Mouse (Mus musculus) heart, postnatal 10 days (tissue): ENCODE data around the gene Slc2a5. TPM values are rescaled to one million over a fixed set of nuclear protein-coding genes. Genes with fewer than 3 reads are reported as not detected.

ENCODE experiments used
- DNase-seq, 2 experiments: peaks; one replicate each; pipeline ENCODE4 v3.0.0; 2021
- intact Hi-C: fragments of 180-260 bp; cut with DNase I; formaldehyde crosslinking; loops from one replicate; pipeline ENCODE4 v1.15.1; 2025
- total RNA-seq, 2 experiments: library from RNA; stranded (reverse); gene quantifications; 2 replicates each; pipeline ENCODE4 v1.2.3; 2021

Slc2a5 gene
- total RNA-seq, 2 experiments from 2014 or later: 0.25 TPM; not detected in 1

DNA sequence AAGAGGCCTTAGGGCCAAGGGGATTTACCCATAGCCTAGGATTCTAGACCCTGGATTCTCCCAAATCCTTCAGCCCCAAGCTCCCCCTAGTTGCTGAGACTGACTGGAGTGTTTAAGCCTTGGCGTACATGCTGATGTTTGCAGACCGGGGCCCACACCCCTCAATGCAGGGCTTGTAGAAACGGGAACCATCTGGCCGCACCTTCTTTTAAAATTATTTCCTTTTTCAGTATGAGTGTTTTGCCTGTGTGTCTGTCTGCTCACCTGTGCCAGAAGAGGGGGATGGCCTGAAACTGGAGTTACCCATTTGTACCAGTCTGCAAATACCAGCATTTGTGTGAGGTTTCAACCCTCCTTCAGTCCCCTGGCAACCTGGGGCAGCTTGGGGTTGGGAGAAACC is 21.2 kb upstream of the Slc2a5 start:
- intact Hi-C loops: loop anchor here (5.0 kb wide), 1 partner anchor 291 kb away; no protein-coding TSS in a partner anchor
- no peak for DNase-seq

- intact Hi-C loops: loop anchor here (1.0 to 5.0 kb wide), 2 partner anchors 64 to 292 kb away; no protein-coding TSS in a partner anchor
- peak; percentile 83 to 90 for DNase-seq
Measured at GRCm38 (mm10) chr4:150098880-150099279, 20.2 kb upstream of the Slc2a5 start.

DNA sequence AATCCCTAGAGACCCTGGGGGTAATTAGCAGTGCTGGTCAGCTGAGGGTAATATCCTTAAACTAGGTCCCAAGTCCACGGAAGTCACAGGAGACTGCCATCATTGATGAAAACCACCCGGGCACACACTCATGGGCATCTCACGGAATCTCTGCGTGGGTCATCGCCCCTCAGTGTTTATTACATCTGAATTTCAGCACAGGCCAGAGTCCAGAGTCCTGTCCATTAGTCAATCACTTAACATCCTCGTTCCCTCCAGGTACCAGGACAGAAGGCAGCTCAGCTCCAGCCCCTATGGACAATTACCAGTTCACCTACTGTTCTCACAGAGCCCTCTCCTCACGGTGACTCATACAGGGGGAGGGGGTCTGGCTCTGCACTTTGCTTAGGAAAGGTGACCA is 16.3 kb upstream of the Slc2a5 start:
- no peak for DNase-seq
- intact Hi-C loops: no loop called here

GRCm38 (mm10) chr4:150105671-150106070 is 13.4 kb upstream of the Slc2a5 start:
- no peak for DNase-seq
- intact Hi-C loops: no loop called here

- intact Hi-C loops: no loop called here
- no peak for DNase-seq
Measured at GRCm38 (mm10) chr4:150106637-150107036, 12.4 kb upstream of the Slc2a5 start.

GRCm38 (mm10) chr4:150109636-150110035 is 9.4 kb upstream of the Slc2a5 start:
- intact Hi-C loops: no loop called here
- no peak for DNase-seq

- intact Hi-C loops: no loop called here
- DNase-seq: no peak
Measured at GRCm38 (mm10) chr4:150110373-150110772, 8.7 kb upstream of the Slc2a5 start.

DNA sequence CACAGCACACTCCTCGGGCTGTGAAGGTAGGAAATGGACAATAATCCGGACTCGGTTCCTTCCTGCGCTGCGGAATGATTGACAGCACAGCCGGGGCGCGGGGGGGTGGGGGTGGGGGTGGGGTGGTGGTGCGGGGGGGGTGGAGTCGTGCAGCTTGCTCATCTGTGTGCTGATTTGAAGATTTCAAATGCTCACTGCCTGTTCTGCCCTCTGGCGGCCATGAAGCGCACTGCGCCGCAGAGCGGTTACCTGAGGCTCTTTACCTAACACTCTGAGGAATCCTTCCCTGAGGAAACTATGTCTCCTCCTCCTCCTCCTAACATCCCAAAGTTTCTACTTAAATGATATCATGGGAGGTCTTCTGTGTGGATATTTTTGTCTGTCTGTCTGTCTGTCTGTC is 6.2 kb upstream of the Slc2a5 start:
- DNase-seq: peak; percentile 58 to 73
- intact Hi-C loops: no loop called here

GRCm38 (mm10) chr4:150114505-150115061 is 4.5 kb upstream of the Slc2a5 start:
- intact Hi-C loops: no loop called here
- no peak for DNase-seq

- intact Hi-C loops: no loop called here
- no peak for DNase-seq
Measured at GRCm38 (mm10) chr4:150117311-150117710, 1.8 kb upstream of the Slc2a5 start.

- no peak for DNase-seq
- intact Hi-C loops: no loop called here
Measured at GRCm38 (mm10) chr4:150118163-150118562, 920 bp upstream of the Slc2a5 start.

DNA sequence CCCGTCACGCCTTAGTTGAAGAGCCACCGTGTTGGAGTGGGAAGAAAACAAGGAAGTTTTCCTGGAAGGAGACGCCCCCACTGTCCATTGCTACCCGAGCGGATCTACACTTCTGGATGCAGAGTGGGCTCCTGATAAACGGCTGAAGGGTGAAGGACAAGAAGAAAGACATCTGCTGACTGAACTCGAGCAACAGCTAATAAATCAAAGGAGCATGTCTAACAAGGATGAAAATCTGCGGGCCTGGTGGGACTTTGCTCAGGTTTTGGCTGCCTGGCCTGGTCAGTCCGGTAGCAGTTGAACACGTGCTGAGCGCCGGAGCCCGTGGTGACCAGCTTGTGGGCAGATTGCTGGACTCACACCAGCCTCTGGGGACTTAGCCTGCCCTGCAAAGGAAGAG is 557 bp downstream of the Slc2a5 start:
- intact Hi-C loops: no loop called here
- no peak for DNase-seq

- intact Hi-C loops: no loop called here
- DNase-seq: no peak
Measured at GRCm38 (mm10) chr4:150120173-150120833, 1.2 kb downstream of the Slc2a5 start.

DNA sequence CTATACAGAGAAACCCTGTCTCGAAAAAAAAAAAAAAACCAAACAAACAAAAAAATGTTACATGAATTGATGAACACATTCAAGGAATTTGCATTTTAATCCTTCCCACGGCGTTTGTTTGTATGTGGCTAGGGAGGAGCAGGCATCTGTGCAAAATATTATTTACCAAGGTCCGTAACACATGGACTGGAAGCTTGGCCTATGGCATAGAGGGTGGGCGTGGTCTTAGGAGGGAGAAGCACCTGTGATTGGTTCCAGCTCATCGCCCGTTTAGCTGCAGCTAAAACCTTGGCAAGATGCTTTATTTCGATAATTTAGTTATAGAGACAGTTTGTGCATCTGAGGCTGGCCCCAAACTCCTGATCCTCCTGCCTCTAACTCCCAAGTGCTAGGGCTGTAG is 2.3 kb downstream of the Slc2a5 start:
- no peak for DNase-seq
- intact Hi-C loops: no loop called here

DNA sequence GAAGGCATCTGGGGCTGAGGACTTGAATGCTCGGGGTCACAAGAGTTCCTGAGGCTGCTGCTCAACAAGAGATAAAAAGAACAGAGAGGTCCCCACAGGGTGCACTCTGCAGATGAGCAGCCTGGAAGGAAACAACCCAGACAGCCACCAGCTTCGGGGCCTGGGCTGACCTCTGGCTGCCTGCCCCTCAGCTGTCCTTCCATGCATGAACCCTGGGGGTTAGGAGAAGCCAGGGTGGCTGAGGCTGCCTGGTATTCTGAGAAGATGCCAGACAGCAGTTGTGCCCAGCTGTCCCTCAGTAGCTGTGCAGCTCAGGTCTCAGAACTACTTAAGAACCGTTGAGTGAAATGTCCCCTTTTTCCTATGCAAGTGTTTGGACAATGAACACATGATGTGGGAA is 3.4 kb downstream of the Slc2a5 start:
- intact Hi-C loops: no loop called here
- DNase-seq: no peak

GRCm38 (mm10) chr4:150126373-150126772 is 7.3 kb downstream of the Slc2a5 start:
- no peak for DNase-seq
- intact Hi-C loops: no loop called here

- no peak for DNase-seq
- intact Hi-C loops: no loop called here
Measured at GRCm38 (mm10) chr4:150127894-150128293, 8.8 kb downstream of the Slc2a5 start.

- intact Hi-C loops: no loop called here
- no peak for DNase-seq
Measured at GRCm38 (mm10) chr4:150128571-150128970, 9.5 kb downstream of the Slc2a5 start.

DNA sequence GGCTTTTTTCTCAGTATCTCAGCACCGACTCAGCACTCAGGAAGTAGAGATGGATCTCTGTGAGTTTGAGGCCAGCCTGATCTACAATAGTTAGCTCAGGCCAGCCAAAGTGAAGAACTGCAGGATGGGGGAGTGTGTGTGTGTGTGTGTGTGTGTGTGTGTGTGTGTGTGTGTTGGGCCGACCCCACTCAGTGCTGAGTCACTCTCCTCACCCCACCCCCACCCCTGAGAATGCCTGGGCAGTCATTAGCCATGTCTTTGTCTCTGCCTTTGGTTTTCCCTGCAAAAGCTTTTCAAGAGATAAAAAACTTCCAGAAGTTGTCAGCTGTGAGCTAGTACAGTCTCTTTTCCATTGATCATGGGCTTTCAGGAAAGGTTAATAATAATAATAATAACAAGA is 11.6 kb downstream of the Slc2a5 start:
- intact Hi-C loops: no loop called here
- no peak for DNase-seq

DNA sequence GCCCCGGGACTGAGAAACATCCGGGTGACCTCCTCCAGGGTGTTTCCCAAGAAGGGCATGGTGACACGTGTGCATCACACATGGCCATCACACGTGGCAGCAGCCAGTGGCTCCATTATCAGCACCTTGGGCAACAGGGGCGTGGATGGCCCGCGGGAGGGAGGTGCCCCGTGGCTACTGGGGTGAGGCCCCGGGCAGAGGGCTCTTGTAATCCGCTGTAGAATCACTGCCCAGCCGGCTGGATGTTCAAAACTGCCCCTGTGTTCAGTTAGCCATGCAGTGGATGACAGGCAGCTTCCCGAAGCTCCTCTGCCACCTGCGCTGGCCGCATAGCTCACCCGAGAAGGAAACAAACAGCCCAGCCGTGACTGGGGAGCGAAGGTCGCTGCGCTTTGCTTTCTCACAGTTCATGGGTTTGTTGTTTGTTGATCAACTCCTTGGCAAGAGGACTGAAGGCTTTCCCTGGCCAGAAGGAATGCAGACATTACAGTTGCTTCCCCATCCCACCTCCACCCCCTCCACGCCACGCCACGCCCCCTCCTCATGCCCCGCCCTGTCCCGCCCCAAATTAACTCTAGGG is 13.7 kb downstream of the Slc2a5 start:
- DNase-seq: peak in 1 of 2 experiments; percentile 40
- intact Hi-C loops: no loop called here

GRCm38 (mm10) chr4:150135254-150135653 is 16.2 kb downstream of the Slc2a5 start:
- DNase-seq: no peak
- intact Hi-C loops: loop anchor here (5.0 kb wide), 1 partner anchor 82 kb away; no protein-coding TSS in a partner anchor

- intact Hi-C loops: loop anchor here (5.0 kb wide), 1 partner anchor 81 kb away; no protein-coding TSS in a partner anchor
- peak; percentile 66 to 86 for DNase-seq
Measured at GRCm38 (mm10) chr4:150136693-150137092, 17.6 kb downstream of the Slc2a5 start.
